In genomic region chr1:185205090-185205489, GRCm38 (mm10) we compare ENCODE assay signal across 7 mouse cellular contexts. TPM values are rescaled to one million over a fixed set of nuclear protein-coding genes. Genes with fewer than 3 reads are reported as not detected.
DNase-seq lines count a peak whose midpoint lies in the region; ATAC-seq and TF ChIP-seq lines count a peak whose summit lies in the region.

No protein-coding gene starts in this region.

- peak overlapping the region; percentile 30 for H3ac ChIP-seq in C2C12 (ENCODE audit: control insufficient read depth, insufficient read length, low read depth)

- no peak overlapping the region for H3K27ac ChIP-seq in forebrain, embryonic 12.5 days
- no peak overlapping the region for H3K27ac ChIP-seq in liver, adult 2 months (replicated peaks; ENCODE audit: insufficient read depth, low read depth, low read length)

- no peaks in the 10 kb centered on the region for H3K27me3 ChIP-seq in C2C12 (ENCODE audit: control insufficient read depth, insufficient read depth, insufficient read length)
- no peaks in the 10 kb centered on the region for H3K27me3 ChIP-seq in forebrain, embryonic 12.5 days
- H3K27me3 ChIP-seq in liver, adult 2 months (ENCODE audit: control insufficient read depth, insufficient read depth, low read length) = no peaks in the 10 kb centered on the region
- H3K27me3 ChIP-seq in splenic B cell, adult 2 months (ENCODE audit: control insufficient read depth, insufficient read depth, low read length, poor library complexity, severe bottlenecking) = no peaks in the 10 kb centered on the region

- no peak overlapping the region for H3K9ac ChIP-seq in forebrain, embryonic 12.5 days
- peak overlapping the region; percentile 46; the same call in 1 of the 2 replicates for H3K9ac ChIP-seq in liver, adult 2 months (ENCODE audit: low read depth, low read length)

- no peaks in the 10 kb centered on the region for H3K9me3 ChIP-seq in forebrain, embryonic 12.5 days

- H3K79me2 ChIP-seq in C2C12 (ENCODE audit: control insufficient read depth, insufficient read depth) = peaks cover 61% of the 10 kb centered on the region
- H3K79me2 ChIP-seq in liver, adult 2 months (ENCODE audit: control insufficient read depth, insufficient read depth, low read length) = peaks cover 25% of the 10 kb centered on the region

- H3K4me1 ChIP-seq in forebrain, embryonic 12.5 days = peaks cover 30% of the 10 kb centered on the region
- peaks cover 7% of the 10 kb centered on the region for H3K4me1 ChIP-seq in liver, adult 2 months (ENCODE audit: control insufficient read depth, insufficient read depth, low read length)

- peak overlapping the region; percentile 87 for H3K4me3 ChIP-seq in C2C12 (ENCODE audit: insufficient read depth, poor library complexity, severe bottlenecking)
- no peak overlapping the region for H3K4me3 ChIP-seq in forebrain, embryonic 12.5 days (replicated peaks)
- H3K4me3 ChIP-seq in liver, adult 2 months (ENCODE audit: insufficient read depth, low read depth, low read length) = no peak overlapping the region

- H3K4me2 ChIP-seq in forebrain, embryonic 12.5 days = peak overlapping the region; percentile 94

- no peak for TF ChIP-seq CTCF in C2C12 (IDR thresholded peaks at IDR 0.05; ENCODE audit: control insufficient read depth, insufficient read depth, insufficient read length)
- TF ChIP-seq CTCF in liver, adult 2 months (IDR thresholded peaks at IDR 0.05; ENCODE audit: low read depth, low read length) = no peak

- H3K36me3 ChIP-seq in C2C12 (ENCODE audit: control insufficient read depth, insufficient read depth) = peaks cover 20% of the 10 kb centered on the region
- no peaks in the 10 kb centered on the region for H3K36me3 ChIP-seq in forebrain, embryonic 12.5 days (replicated peaks)
- no peaks in the 10 kb centered on the region for H3K36me3 ChIP-seq in liver, adult 2 months (ENCODE audit: control insufficient read depth, insufficient read depth, low read length)
- H3K36me3 ChIP-seq in splenic B cell, adult 2 months (ENCODE audit: control insufficient read depth, insufficient read depth, low read length, poor library complexity, severe bottlenecking) = no peaks in the 10 kb centered on the region; the same call in 1 of the 2 replicates

- DNase-seq in 3T3-L1 (ENCODE audit: low read depth, low spot score) = peak; percentile 81
- no peak for DNase-seq in liver, adult 2 months (ENCODE audit: extremely low read depth, low read depth, low spot score)
- peak; percentile 59 for DNase-seq in splenic B cell, adult 2 months (ENCODE audit: low read depth, low spot score)
- DNase-seq in cerebellum, adult 18-20 months = no peak
- no peak for DNase-seq in left cerebral cortex, adult 18-20 months (ENCODE audit: low spot score in 2 of 2)

- peaks cover 38% of the 10 kb centered on the region for H3K79me3 ChIP-seq in C2C12 (ENCODE audit: low read depth)

- TF ChIP-seq POLR2A in liver, adult 2 months (IDR thresholded peaks at IDR 0.05; ENCODE audit: extremely low read depth, insufficient read depth, low read length) = no peak

- 80% methylated on average over 8 of the region's 8 CpGs for WGBS in forebrain, embryonic 12.5 days
- WGBS in liver, adult 2 months = 74% methylated on average over 8 of the region's 8 CpGs

- no peak for ATAC-seq in forebrain, embryonic 12.5 days (ENCODE audit: low FRiP score)

TF ChIP-seq in C2C12, 6 proteins besides CTCF, POLR2A, EP300 and RAD21:
- TF ChIP-seq USF1 (IDR thresholded peaks at IDR 0.05; ENCODE audit: low read depth) = peak; percentile 83
- peak; percentile 43 for TF ChIP-seq MAX (IDR thresholded peaks at IDR 0.05)
- no peak for TF ChIP-seq FOSL1 (IDR thresholded peaks at IDR 0.05; ENCODE audit: insufficient read depth, low read length, poor library complexity, severe bottlenecking)

RNA-seq across cellular contexts. Expression of gene Rab3gap2, which starts 1.2 kb away (rescaled TPM):
- 24.1 TPM for polyA plus RNA-seq in C2C12 (2012; fragmentation: generic; extraction: Trizol)
- 24.0 and 24.5 TPM in 2 replicates for polyA plus RNA-seq in forebrain, embryonic 12.5 days (2016; fragmentation: Nextera tagmentation; extraction: Ambion mirVana)
- total RNA-seq in liver, adult 2 months (2014; rRNA removed) = 12.4 and 14.0 TPM in 2 replicates
- 6.8 and 9.3 TPM in 2 replicates for polyA plus RNA-seq in liver, adult 2 months (2012; rRNA removed)
- total RNA-seq in left cerebral cortex, adult 18-20 months (2021) = 10 to 100 TPM; 78.9 TPM

Comparison
In these comparisons a context has a peak if more than half of its experiments do, and no peak if none do; other contexts are left out.
1. DNase-seq: peak in 3T3-L1 (single experiment) and splenic B cell, adult 2 months (single experiment); none in liver, adult 2 months (single experiment), cerebellum, adult 18-20 months (0 of 2) and left cerebral cortex, adult 18-20 months (0 of 2).